Mouse (Mus musculus): ENCODE results near the gene Cnpy3. TPM values are rescaled to one million over a fixed set of nuclear protein-coding genes. Genes with fewer than 3 reads are reported as not detected.

The Cnpy3 gene
- polyA plus RNA-seq, 1 experiment from 2014 or later, result 73.9 TPM

DNA sequence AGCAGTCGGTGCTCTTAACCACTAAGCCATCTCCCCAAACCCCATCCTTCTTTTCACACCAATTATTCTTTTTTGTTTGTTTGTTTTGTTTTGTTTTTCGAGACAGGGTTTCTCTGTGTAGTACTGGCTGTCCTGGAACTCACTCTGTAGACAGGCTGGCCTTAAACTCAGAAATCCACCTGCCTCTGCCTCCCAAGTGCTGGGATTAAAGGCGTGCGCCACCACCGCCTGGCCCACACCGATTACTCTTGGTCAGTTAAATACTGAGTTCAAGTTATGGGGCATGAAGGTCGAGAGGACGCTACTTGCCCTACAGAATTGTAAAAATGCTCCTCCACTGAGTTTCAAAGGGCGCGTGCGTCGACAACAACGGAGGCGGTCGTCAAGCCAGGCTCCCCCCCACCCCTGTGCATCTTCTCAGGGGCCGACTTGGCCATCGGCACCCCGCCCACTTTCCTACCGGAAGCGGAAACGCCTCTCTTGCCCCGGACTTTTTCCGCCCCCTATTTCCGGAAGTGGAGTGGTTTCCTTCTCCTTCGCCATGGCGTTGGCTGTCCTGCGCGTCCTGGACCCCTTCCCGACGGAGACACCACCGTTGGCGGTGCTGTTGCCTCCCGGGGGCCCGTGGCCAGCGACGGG, 40.9 kb downstream of the Cnpy3 start, which contains the start of gene Pex6:
Gene Pex6, plus strand, starts transcription at position 505 of the 639 bp plus-strand sequence.
- H3K36me3 ChIP-seq, result peaks cover 10% of the 10 kb centered on the region; the same call in 1 of the 2 replicates
- 7% methylated on average over 36 of the region's 36 CpGs for WGBS

DNA sequence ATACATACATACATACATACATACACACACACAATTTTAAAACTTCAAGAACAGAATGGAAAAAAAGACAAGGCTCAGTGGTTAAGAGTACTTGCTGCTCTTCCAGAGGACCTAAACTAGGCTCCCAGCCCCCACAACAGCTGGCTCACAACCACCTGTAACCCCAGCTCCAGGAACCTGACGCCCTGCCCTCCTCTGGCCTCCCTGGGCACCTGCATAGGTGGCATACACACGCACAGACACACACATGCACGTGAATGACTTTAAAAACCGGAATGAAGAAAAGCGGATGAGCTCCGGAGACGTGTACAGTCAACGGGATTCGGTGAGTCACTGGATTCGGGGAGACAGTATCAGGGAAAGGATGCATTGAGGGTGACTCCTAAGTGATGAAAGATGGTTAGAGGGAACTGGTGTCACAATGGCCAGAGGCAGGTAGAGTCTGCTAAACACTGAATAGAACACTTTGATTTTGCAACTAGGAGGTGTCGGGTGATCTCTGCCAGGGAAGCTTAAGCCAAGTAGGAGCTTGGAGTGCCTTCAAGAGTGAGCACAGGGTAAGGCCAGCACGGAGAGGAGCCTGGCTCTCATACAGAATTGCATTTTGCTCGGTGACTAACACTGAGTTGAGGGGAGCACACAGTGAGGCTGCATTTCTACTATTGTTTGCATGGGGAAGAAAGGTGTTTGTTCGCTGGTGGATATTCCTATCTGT, 45.5 kb downstream of the Cnpy3 start:
- 92% methylated on average over 14 of the region's 14 CpGs for WGBS
- H3K9ac ChIP-seq, result no peak overlapping the region
- no peak for ATAC-seq

More for the DNA sequence above, 40.9 kb downstream of the Cnpy3 start, which contains the start of gene Pex6:
- peak within 1 kb of the TSS; percentile 89 for H3K9ac ChIP-seq
- peaks cover 13% of the 10 kb centered on the region for H3K4me1 ChIP-seq (replicated peaks)
- ATAC-seq, result peak; percentile 94
- H3K27ac ChIP-seq, result peak within 1 kb of the TSS; percentile 70
- no peaks in the 10 kb centered on the region for H3K9me3 ChIP-seq
- H3K27me3 ChIP-seq (replicated peaks), result no peaks in the 10 kb centered on the region
- peak within 1 kb of the TSS; percentile 89 for H3K4me2 ChIP-seq (replicated peaks)
- peak within 1 kb of the TSS; percentile 99 for H3K4me3 ChIP-seq (replicated peaks)

DNA sequence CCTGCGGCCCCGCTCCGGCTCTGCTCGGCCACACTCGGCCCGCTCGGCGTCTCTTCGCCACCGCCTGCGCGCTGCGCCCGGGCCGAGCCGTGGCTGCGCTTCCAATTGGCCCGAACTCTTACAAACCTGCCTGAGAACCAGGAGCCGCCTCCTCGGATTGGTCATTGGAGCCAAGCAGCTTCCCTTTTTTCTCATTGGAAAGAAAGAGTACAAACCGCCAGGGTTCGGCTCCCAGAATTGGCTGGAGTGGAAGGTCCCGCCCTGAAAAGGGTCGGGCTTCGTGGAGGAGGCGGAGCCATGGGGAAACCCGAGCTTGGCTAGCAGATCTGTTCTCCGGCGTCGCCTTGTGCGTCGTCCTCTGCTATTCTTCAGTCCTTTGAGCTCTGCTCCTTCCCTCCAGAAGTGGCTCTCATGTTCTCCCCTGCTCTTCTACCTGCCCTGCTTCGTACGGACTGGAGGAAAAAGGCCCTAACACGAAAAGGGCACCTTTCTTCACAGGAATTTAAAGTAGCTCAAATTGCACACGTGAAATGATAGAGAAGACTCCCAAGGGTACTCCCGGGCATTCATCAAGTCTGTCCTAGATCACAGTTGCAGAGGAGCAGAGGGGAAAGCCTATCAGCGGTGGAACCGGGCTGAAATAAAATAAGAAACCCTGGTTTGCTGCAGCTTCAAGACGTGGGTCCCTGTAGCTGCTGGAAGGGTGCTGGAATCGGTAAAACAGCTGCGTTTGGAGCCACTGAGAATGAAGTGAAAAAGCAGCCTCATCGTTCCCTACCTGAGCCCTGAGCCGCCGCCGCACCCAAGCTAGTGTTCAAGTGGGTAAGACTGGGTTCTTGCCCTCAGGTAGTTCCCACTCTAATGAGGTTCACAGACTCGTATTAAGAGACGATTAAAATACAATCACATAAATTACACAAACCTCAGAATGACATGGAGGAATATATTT, 46.9 kb downstream of the Cnpy3 start, which contains the start of gene Ppp2r5d:
Gene Ppp2r5d, minus strand, starts transcription at position 225 of the 949 bp plus-strand sequence.
- H3K4me3 ChIP-seq (replicated peaks), result peak within 1 kb of the TSS; percentile 90
- H3K4me2 ChIP-seq (replicated peaks), result peak within 1 kb of the TSS; percentile 78
- no peaks in the 10 kb centered on the region for H3K36me3 ChIP-seq
- ATAC-seq, result peak; percentile 97
- H3K27ac ChIP-seq, result peak within 1 kb of the TSS; percentile 96
- no peaks in the 10 kb centered on the region for H3K9me3 ChIP-seq
- H3K27me3 ChIP-seq (replicated peaks), result no peaks in the 10 kb centered on the region
- under 1% methylated on average over 48 of the region's 48 CpGs for WGBS
- peak within 1 kb of the TSS; percentile 87 for H3K9ac ChIP-seq
- peaks cover 32% of the 10 kb centered on the region for H3K4me1 ChIP-seq (replicated peaks)

More for the DNA sequence above, 45.5 kb downstream of the Cnpy3 start:
- no peak overlapping the region for H3K4me3 ChIP-seq (replicated peaks)
- H3K27ac ChIP-seq, result no peak overlapping the region
- no peaks in the 10 kb centered on the region for H3K27me3 ChIP-seq (replicated peaks)
- H3K4me1 ChIP-seq (replicated peaks), result peaks cover 24% of the 10 kb centered on the region
- H3K36me3 ChIP-seq, result no peaks in the 10 kb centered on the region
- no peaks in the 10 kb centered on the region for H3K9me3 ChIP-seq
- H3K4me2 ChIP-seq (replicated peaks), result no peak overlapping the region

DNA sequence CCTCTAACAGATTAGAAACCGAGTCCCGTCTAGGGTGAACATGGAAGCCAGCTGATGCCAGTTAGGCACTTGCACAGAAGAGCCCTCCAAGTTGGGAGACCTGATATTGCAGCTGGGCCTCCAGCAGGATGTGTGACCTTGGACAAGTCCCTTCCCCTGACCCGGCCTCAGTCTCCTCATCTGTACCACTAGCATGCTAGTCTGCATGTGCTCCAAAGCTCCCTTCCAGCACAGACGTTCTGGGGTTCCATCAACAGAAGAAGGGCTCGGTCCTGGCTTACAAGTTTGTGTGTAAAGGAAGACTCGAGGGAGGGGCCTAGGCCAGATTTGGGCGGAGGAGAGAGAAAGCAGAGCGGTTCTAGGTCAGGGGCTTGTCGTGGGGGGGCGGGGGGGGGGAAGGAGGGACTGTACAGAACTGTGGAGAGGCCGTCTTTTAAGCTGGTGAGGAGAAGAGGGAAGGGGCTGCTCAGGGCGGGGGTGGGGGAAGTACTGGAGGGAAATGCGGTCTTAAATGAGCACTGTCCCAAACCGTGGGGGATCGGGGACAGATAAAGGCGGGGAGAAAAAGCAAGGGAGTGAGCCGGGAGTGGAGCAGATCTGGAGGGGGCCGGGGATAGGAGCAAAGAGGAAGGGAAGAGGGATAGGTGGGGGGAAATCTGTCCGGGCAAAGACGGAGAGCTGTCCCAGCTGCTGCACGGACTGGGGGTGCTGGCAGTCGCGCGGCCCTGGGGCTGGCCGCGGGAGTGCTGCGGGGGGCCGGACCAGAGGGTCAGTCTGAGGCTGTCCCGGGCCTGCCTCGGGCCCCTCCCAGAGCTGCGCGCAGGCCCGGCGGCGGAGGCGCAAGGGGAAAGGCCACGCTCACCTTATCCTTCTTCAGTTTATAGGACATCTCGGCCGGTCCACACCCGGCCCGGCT, 47.8 kb downstream of the Cnpy3 start:
- Histone ChIP-seq H3K9me3 (no peaks in the 10 kb centered on the region), H3K4me1 (replicated peaks) (peaks cover 32% of the 10 kb centered on the region), H3K27me3 (replicated peaks) (no peaks in the 10 kb centered on the region), H3K4me3 (replicated peaks) (peak overlapping the region; percentile 90), H3K9ac (peak overlapping the region; percentile 87), H3K4me2 (replicated peaks) (peak overlapping the region; percentile 72), H3K27ac (peak overlapping the region; percentile 96), H3K36me3 (0 out of 2 replicates have a peak, but pooled peaks cover 2% of the 10 kb centered on the region)
- ATAC-seq, result peak; percentile 84
- WGBS, result 3% methylated on average over 39 of the region's 41 CpGs

DNA sequence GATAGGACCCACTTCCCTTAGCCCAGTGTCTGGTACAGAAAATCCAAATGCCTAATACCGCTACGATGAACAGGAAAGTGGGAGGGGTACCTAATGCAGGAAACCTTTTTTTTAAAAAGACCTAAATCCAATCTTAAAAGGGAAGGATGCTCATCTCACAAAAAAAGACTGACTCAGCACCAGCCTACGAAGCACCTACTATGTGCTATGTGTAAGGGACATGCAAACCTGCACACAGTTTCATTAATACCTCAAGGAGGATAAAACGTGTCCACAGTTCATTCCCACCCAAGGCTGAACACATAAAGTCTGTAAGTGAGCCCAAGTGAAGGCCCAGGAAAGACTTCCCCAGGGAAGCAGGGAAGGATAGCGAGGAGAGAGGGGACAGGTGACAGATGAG, 49.5 kb downstream of the Cnpy3 start:
- no peak for ATAC-seq
- Histone ChIP-seq H3K4me3 (replicated peaks) (peak overlapping the region; percentile 90; the same call in 1 of the 2 replicates), H3K9ac (0 out of 2 replicates have a peak overlapping the region, but pooled peaks have one; percentile 87)

DNA sequence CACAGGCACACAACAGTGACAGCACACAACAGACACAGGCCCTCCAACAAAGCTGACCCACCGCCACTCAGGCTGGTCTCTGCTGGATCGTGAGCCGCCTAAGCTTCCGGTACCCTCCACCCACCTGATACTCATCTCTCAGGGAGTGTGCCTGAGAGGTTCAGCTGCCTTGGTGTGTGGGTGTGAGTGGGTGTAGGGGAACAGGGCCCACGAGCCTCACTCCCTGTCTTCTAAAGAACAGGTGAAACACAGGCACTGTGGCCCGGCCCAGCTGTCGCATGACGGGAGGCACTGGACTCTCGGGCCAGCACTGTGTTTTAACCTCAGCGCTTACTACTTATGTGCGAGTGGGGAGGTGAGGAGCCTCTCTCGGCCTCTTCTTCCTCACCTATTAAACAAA, 49.9 kb downstream of the Cnpy3 start:
- H3K4me3 ChIP-seq (replicated peaks), result no peak overlapping the region
- H3K36me3 ChIP-seq, result peaks cover 5% of the 10 kb centered on the region; the same call in 1 of the 2 replicates
- no peaks in the 10 kb centered on the region for H3K9me3 ChIP-seq
- H3K4me2 ChIP-seq (replicated peaks), result 0 out of 2 replicates have a peak overlapping the region, but pooled peaks have one; percentile 72
- H3K9ac ChIP-seq, result no peak overlapping the region
- H3K4me1 ChIP-seq (replicated peaks), result peaks cover 34% of the 10 kb centered on the region
- H3K27ac ChIP-seq, result no peak overlapping the region
- no peaks in the 10 kb centered on the region for H3K27me3 ChIP-seq (replicated peaks)
- WGBS, result 84% methylated on average over 12 of the region's 12 CpGs
- ATAC-seq, result no peak

More for the DNA sequence above, 49.5 kb downstream of the Cnpy3 start:
- Histone ChIP-seq H3K9me3 (no peaks in the 10 kb centered on the region), H3K27me3 (replicated peaks) (no peaks in the 10 kb centered on the region), H3K36me3 (peaks cover 5% of the 10 kb centered on the region; the same call in 1 of the 2 replicates), H3K27ac (no peak overlapping the region), H3K4me1 (replicated peaks) (peaks cover 34% of the 10 kb centered on the region), H3K4me2 (replicated peaks) (peak overlapping the region; percentile 72)
- 89% methylated on average over 5 of the region's 5 CpGs for WGBS

DNA sequence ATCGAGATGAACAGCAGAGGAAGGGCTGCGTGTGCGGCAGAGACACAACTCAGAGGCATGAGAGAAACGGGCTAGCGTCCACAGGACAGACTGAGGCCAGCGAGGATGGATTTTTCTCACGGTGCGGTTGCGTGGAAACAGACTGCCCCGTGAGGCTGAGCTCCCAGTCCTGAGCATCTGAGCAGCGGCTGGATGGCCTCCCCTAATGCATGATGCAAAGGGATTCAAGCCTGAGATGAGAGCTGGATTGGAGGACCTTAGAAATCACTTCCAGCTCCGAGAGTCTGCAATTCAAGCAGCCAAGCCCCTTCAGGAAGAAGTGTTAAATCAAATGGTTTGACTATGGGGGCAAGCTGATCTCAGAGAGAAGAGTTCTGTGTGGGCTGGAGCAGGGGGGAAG, 50.5 kb downstream of the Cnpy3 start:
- H3K9ac ChIP-seq, result 0 out of 2 replicates have a peak overlapping the region, but pooled peaks have one; percentile 17
- WGBS, result 71% methylated on average over 12 of the region's 12 CpGs

DNA sequence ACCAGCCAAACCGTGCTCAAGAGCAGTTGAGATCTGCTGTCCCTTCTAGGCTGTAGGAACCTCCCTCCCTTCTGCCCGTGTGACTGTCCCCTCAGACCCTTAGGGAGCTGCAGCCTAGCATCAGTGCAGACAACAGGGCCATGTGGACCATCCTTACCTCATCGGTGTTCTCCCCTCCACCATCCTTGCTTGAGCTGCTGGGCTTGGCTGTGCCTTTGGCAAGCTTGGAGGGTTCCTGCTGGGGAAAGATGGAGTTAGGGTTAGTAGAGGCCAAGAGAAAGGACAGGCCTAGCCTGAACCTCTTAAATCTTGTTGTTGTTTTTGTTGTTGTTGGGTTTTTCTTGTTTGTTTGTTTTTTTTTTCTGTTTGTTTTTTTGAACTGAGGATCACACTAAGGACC, 52.1 kb downstream of the Cnpy3 start:
- peaks cover 5% of the 10 kb centered on the region; the same call in 1 of the 2 replicates for H3K36me3 ChIP-seq
- no peak for ATAC-seq

More for the DNA sequence above, 50.5 kb downstream of the Cnpy3 start:
- ATAC-seq, result no peak
- no peaks in the 10 kb centered on the region for H3K27me3 ChIP-seq (replicated peaks)
- H3K9me3 ChIP-seq, result no peaks in the 10 kb centered on the region
- peaks cover 34% of the 10 kb centered on the region for H3K4me1 ChIP-seq (replicated peaks)
- H3K4me2 ChIP-seq (replicated peaks), result peak overlapping the region; percentile 24; the same call in 1 of the 2 replicates
- no peak overlapping the region for H3K4me3 ChIP-seq (replicated peaks)
- 0 out of 2 replicates have a peak overlapping the region, but pooled peaks have one; percentile 40 for H3K27ac ChIP-seq
- H3K36me3 ChIP-seq, result peaks cover 5% of the 10 kb centered on the region; the same call in 1 of the 2 replicates

DNA sequence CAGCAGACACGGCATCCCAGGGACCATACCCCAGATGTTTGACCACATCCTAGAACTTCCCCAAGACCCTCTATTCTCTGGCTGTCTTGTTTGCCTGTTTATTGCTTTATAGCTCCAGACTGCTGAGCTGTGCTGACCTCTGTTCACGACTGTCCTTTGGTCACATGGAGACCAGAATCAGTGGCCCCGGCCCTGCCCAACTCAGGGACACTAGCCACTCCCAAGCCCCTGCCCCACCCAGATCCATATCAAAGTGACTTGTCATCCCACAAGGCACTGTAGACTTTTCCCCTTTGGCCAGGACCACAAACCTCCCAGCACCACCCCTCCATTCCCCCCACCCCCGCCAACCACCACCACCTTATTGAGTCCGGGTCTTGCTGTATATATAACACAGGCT, 52.8 kb downstream of the Cnpy3 start:
- Histone ChIP-seq H3K9me3 (no peaks in the 10 kb centered on the region), H3K4me3 (replicated peaks) (no peak overlapping the region), H3K4me1 (replicated peaks) (peaks cover 34% of the 10 kb centered on the region), H3K36me3 (peaks cover 5% of the 10 kb centered on the region; the same call in 1 of the 2 replicates), H3K27me3 (replicated peaks) (no peaks in the 10 kb centered on the region), H3K4me2 (replicated peaks) (no peak overlapping the region), H3K27ac (no peak overlapping the region), H3K9ac (no peak overlapping the region)
- peak; percentile 58; the same call in 1 of the 2 replicates for ATAC-seq
- 43% methylated on average over 5 of the region's 5 CpGs for WGBS

More for the DNA sequence above, 52.1 kb downstream of the Cnpy3 start:
- Histone ChIP-seq H3K27me3 (replicated peaks) (no peaks in the 10 kb centered on the region), H3K9ac (no peak overlapping the region), H3K4me2 (replicated peaks) (no peak overlapping the region), H3K4me3 (replicated peaks) (no peak overlapping the region), H3K27ac (no peak overlapping the region), H3K9me3 (no peaks in the 10 kb centered on the region), H3K4me1 (replicated peaks) (peaks cover 34% of the 10 kb centered on the region)
- 80% methylated on average over 3 of the region's 3 CpGs for WGBS

DNA sequence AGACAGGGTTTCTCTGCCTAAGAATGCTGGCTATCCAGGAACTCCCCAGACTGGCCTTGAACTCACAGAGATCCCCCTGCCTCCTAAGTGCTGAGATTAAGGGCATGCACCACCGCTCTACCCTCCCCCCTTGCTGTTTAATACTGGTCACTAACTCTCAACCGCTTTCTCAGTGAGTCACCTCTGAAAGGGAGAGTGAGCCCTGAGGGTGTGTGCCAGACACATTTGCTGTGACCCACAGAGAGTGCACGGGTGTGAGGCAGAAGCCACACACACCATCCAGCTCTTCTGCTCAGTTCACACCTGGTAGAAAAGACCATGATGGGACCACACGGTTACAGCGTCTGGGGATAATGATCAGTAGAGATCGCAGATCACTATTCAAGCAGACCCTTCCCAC, 53.5 kb downstream of the Cnpy3 start:
- no peak for ATAC-seq
- H3K36me3 ChIP-seq, result peaks cover 5% of the 10 kb centered on the region; the same call in 1 of the 2 replicates
- 84% methylated on average over 6 of the region's 6 CpGs for WGBS

More for the DNA sequence above, 53.5 kb downstream of the Cnpy3 start:
- H3K9me3 ChIP-seq, result no peaks in the 10 kb centered on the region
- H3K27me3 ChIP-seq (replicated peaks), result no peaks in the 10 kb centered on the region
- no peak overlapping the region for H3K4me2 ChIP-seq (replicated peaks)
- no peak overlapping the region for H3K27ac ChIP-seq
- H3K9ac ChIP-seq, result no peak overlapping the region
- H3K4me3 ChIP-seq (replicated peaks), result no peak overlapping the region
- H3K4me1 ChIP-seq (replicated peaks), result peaks cover 29% of the 10 kb centered on the region
